Mouse (Mus musculus) cerebellum, adult 9-10 months (tissue): ENCODE data around the gene Dusp21.
A peak's percentile ranks its signal among the peaks of the same experiment; 100 is the strongest.

Source experiments
- DNase-seq: peaks from one replicate; pipeline ENCODE4 v3.0.0; 2022

Dusp21 gene

GRCm38 (mm10) chrX:18145557-18145956 is at the start of gene Dusp21:
Gene Dusp21, plus strand, starts transcription at chrX:18145857.
- no peak for DNase-seq

- DNase-seq: peak; percentile 65
Observed at GRCm38 (mm10) chrX:18160734-18161442, 15.2 kb downstream of the Dusp21 start.

- peak; percentile 87 for DNase-seq
Observed at GRCm38 (mm10) chrX:18161796-18162191, 16.1 kb downstream of the Dusp21 start.

GRCm38 (mm10) chrX:18162192-18162857 is 16.7 kb downstream of the Dusp21 start, which contains the start of gene Kdm6a:
Gene Kdm6a, plus strand, starts transcription at chrX:18162575.
- DNase-seq: peak; percentile 100

GRCm38 (mm10) chrX:18162861-18163731 is 17.4 kb downstream of the Dusp21 start:
- DNase-seq: no peak

GRCm38 (mm10) chrX:18163917-18164624 is 18.4 kb downstream of the Dusp21 start:
- DNase-seq: peak; percentile 52

- DNase-seq: no peak
Observed at GRCm38 (mm10) chrX:18165121-18165520, 19.5 kb downstream of the Dusp21 start.

- DNase-seq: peak; percentile 16
Observed at GRCm38 (mm10) chrX:18166961-18167360, 21.3 kb downstream of the Dusp21 start.

GRCm38 (mm10) chrX:18168940-18169339 is 23.3 kb downstream of the Dusp21 start:
- DNase-seq: no peak

GRCm38 (mm10) chrX:18174831-18175230 is 29.2 kb downstream of the Dusp21 start:
- no peak for DNase-seq

GRCm38 (mm10) chrX:18177803-18178202 is 32.1 kb downstream of the Dusp21 start:
- DNase-seq: no peak

GRCm38 (mm10) chrX:18179492-18179891 is 33.8 kb downstream of the Dusp21 start:
- DNase-seq: no peak

- no peak for DNase-seq
Observed at GRCm38 (mm10) chrX:18187203-18187602, 41.5 kb downstream of the Dusp21 start.

- DNase-seq: no peak
Observed at GRCm38 (mm10) chrX:18188293-18188692, 42.6 kb downstream of the Dusp21 start.
